Mouse (Mus musculus): ENCODE data around the gene Krit1.

DNA sequence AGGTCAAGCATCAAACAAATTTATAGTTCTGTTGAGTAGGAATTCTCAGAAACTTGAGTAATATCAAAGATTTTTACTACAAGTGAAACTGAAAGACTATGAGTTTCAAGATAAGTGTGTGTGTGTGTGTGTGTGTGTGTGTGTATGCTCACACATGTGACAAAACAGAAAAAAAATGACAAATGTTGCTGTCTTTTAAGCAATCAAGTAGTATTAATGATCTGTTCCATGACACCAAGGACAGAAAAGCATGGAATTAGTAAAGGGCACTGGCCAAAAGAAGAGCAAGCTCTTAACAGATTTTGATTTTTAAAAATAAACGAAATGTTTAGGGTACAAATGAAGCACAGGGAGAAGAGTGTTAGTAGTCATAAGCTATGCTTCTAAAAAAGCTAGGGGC is 2.9 kb upstream of the Krit1 start:
- TF ChIP-seq CTCF (IDR thresholded peaks at IDR 0.05; ENCODE audit: insufficient read depth, low read depth, low read length) (no peak), POLR2A (IDR thresholded peaks at IDR 0.05; ENCODE audit: insufficient read depth, low read depth, low read length) (no peak)

Measured in olfactory bulb, adult 2 months (tissue).